Mouse (Mus musculus): Measurements from ENCODE around the gene Shroom2. TPM values are rescaled to one million over a fixed set of nuclear protein-coding genes. Genes with fewer than 3 reads are reported as not detected.

Shroom2 gene
- polyA plus RNA-seq, 1 experiment from 2014 or later = 6.6 TPM

DNA sequence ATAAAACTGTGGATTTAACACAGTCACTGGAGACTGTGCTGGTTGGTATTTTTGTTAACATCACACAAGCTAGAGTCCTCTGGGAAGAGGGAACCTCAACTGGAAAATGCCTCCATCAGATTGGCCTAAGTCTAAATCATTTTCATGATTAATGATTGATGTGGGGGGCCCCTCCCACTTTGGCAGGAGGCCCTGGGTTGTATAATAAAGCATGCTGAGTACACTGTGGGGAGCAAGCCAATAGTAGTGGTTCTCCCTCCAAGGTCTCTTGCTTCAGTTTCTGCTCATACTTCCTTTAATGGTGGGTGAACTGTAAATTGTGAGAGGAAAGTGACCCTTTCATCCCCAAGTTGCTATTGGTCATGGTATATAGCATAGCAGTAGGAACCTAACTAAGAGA lies 148.3 kb downstream of the Shroom2 start:
- H3K4me2 ChIP-seq (replicated peaks; ENCODE audit: low read depth, low read length) = no peak overlapping the region
- H3K4me3 ChIP-seq (ENCODE audit: low read length) = no peak overlapping the region
- H3K27ac ChIP-seq (ENCODE audit: low read length) = no peak overlapping the region
- H3K9ac ChIP-seq (replicated peaks; ENCODE audit: low read length) = no peak overlapping the region
- no peaks in the 10 kb centered on the region for H3K9me3 ChIP-seq (ENCODE audit: low read length)
- H3K4me1 ChIP-seq (ENCODE audit: insufficient read depth, low read length) = no peaks in the 10 kb centered on the region
- peaks cover 6% of the 10 kb centered on the region; the same call in 1 of the 2 replicates for H3K27me3 ChIP-seq (ENCODE audit: insufficient read depth, low read length)
- H3K36me3 ChIP-seq (ENCODE audit: insufficient read depth, low read length) = 0 out of 2 replicates have a peak, but pooled peaks cover 2% of the 10 kb centered on the region
- ATAC-seq (ENCODE audit: low FRiP score, low TSS enrichment) = no peak

- no peak overlapping the region for H3K4me3 ChIP-seq (ENCODE audit: low read length)
- no peak for ATAC-seq (ENCODE audit: low FRiP score, low TSS enrichment)
- no peaks in the 10 kb centered on the region for H3K4me1 ChIP-seq (ENCODE audit: insufficient read depth, low read length)
- no peak overlapping the region for H3K27ac ChIP-seq (ENCODE audit: low read length)
- no peak overlapping the region for H3K4me2 ChIP-seq (replicated peaks; ENCODE audit: low read depth, low read length)
- 53% methylated on average over 1 of the region's 1 CpGs for WGBS
- H3K36me3 ChIP-seq (ENCODE audit: insufficient read depth, low read length) = 0 out of 2 replicates have a peak, but pooled peaks cover 2% of the 10 kb centered on the region
- H3K27me3 ChIP-seq (ENCODE audit: insufficient read depth, low read length) = peaks cover 2% of the 10 kb centered on the region; the same call in 1 of the 2 replicates
- H3K9ac ChIP-seq (replicated peaks; ENCODE audit: low read length) = no peak overlapping the region
- no peaks in the 10 kb centered on the region for H3K9me3 ChIP-seq (ENCODE audit: low read length)
Measured at GRCm38 (mm10) chrX:152618464-152618863, 150.8 kb downstream of the Shroom2 start.

GRCm38 (mm10) chrX:152563034-152563433 lies 206.2 kb downstream of the Shroom2 start, which contains the start of gene Cldn34a:
Gene Cldn34a, plus strand, starts transcription at chrX:152563334.
- Histone ChIP-seq H3K4me2 (replicated peaks; ENCODE audit: low read depth, low read length) (no peak within 1 kb of the TSS), H3K4me3 (ENCODE audit: low read length) (no peak within 1 kb of the TSS), H3K9ac (replicated peaks; ENCODE audit: low read length) (no peak within 1 kb of the TSS), H3K9me3 (ENCODE audit: low read length) (no peaks in the 10 kb centered on the region), H3K27me3 (ENCODE audit: insufficient read depth, low read length) (peaks cover 13% of the 10 kb centered on the region; the same call in 1 of the 2 replicates), H3K4me1 (ENCODE audit: insufficient read depth, low read length) (no peaks in the 10 kb centered on the region), H3K27ac (ENCODE audit: low read length) (no peak within 1 kb of the TSS), H3K36me3 (ENCODE audit: insufficient read depth, low read length) (no peaks in the 10 kb centered on the region)
- WGBS = 68% methylated on average over 2 of the region's 2 CpGs
- ATAC-seq (ENCODE audit: low FRiP score, low TSS enrichment) = no peak

Other genes with a start within 250 kb of the Shroom2 start
- not detected in 2 replicates for gene Cldn34a, start 206.1 kb downstream of the Shroom2 start, polyA plus RNA-seq (2015; fragmentation: Nextera tagmentation; extraction: Ambion mirVana)
- 0.10 TPM in 2 replicates for gene Gpr143, start 12.5 kb upstream of the Shroom2 start, polyA plus RNA-seq (2015; fragmentation: Nextera tagmentation; extraction: Ambion mirVana)
- gene Usp51, start 237.0 kb upstream of the Shroom2 start, polyA plus RNA-seq (2015; fragmentation: Nextera tagmentation; extraction: Ambion mirVana) = 0.56 and 1.0 TPM in 2 replicates

Measured in kidney, embryonic 16.5 days (tissue).